Mouse (Mus musculus): ENCODE results near the gene Btbd17. TPM values are rescaled to one million over a fixed set of nuclear protein-coding genes. Genes with fewer than 3 reads are reported as not detected.

The Btbd17 gene
- not detected for total RNA-seq (2021)
- long read RNA-seq, experiment 1 = 0 reads
- long read RNA-seq, experiment 2 = 0 reads

DNA sequence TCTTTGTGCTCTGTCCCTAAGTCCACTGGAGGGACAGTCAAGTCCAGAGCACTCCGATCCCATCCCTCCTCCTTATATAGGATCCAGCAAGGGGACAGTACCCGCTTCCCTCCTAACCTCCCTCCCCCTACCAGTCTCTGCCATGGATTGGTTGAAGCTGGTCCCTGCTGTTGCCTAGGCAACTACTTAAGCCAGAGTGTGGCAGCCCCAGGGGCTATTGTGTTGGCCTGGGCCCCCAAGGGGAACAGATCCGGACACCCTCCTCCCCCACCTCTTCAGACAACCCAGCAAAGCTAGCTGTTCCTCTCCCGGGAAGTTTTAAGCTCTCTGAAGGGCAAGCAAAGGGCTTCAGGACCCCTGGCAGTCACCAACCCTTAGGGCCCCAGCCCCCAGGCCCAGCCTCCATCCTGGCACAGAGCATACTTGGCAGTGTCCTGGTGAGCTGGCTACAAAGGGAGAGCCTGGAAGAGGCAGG lies at the start of gene Btbd17:
Btbd17 (minus strand) TSS at position 98 of the 475 bp plus-strand sequence.
- DNase-seq (ENCODE audit: low spot score) = no peak

DNA sequence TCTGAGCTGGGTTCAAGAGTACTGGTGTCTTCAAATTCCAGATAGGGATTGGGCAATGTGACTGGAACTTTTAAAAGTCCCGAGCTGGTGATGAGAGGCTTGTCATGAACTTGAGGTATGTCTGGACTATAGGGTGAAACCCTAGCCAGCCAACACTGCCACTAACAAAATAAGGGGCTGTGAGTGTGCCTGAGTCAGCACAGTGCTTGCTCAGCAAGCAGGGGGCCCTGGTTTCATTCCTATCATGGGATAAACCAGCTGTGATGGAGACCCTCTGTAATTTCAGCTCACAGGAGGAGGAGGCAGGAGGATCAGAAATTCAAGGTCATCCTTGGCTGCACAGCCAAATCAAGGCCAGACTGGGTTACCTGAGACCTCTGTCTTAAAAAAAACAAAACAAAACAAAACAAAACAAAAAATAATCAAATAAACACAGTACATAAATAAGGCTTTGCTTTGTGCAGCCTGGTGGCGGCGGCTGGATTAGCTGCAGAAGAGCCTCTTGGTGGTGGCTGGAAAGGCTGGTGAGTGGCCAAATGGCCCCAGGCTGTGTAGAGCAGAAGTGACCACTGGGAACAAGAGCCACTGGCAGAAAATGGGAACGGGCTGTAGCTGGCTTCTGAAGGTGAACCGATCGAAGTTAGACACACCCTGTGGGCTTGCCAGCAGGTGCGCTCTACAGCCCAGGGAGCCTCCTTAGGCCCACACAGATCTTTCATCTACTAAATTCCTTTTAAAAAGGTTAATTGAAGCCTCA lies 48.9 kb upstream of the Btbd17 start:
- no peak for DNase-seq (ENCODE audit: low spot score)

DNA sequence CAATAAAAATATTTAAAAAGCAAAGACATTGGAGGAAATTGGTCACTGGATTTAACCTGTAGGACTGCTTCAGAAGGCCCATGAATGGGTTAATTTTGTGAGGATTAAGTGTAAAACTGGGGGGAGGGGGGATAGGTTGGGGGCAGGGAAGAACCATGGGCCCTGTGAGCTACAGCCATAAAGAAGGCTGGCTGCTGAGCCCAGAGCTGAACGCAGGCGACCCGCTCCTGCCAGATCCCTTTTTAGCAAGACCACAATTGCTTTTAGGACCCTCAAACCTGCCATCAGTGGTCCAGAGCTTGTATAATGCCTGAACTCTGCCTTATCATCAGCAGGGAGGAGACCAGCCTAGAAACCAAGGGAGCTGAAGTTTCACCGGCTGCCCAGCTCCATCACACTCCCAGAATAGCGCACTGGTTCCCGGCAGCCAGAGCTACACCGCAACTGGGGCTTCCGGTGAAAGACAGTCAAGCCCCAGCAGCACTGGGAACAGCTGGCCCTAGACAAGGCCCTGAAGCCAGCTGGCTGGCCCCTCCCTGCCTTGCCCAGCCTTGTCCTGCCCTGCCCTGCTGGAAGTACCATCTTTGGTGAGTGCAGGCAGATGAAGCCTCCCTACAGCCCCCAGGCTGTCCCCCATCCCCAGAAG lies 48.2 kb upstream of the Btbd17 start:
- DNase-seq (ENCODE audit: low spot score) = peak; percentile 83

DNA sequence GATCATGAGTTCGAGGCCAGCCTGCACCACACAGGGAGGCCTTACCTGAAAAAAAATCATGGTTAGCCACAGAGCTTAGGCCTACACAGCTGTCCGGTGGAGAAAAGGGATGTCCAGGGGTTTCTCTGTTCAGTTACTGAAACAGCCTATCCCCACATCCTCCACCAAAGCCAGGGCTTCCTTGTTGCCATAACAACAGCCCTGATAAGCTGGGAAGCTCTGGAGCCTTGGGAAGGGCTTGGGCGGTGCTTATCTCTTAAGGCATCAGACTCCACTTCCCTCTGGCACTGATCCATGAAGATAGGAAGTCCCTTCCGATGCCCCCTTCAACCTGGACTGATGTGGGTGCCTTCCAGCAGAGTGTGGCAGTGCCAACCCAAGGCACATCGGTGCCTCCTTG lies 37.4 kb upstream of the Btbd17 start:
- no peak for DNase-seq (ENCODE audit: low spot score)

DNA sequence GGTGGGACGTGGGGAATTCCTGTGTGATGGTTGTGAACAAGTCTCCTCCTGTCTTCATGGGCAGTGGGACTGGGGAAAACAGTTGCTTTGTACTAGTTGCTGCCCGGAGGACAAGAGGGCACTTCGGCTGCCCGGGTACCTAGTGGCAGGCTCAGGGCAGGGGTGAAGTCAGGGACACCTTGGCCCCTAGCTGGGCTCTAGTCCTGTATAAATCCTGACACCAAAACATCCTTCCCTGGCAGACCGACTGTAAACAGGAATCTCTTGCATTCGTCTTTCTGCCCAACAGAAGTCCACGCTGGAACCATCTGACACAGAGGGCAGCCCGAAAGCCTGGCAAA lies 34.7 kb upstream of the Btbd17 start:
- peak; percentile 36 for DNase-seq (ENCODE audit: low spot score)

DNA sequence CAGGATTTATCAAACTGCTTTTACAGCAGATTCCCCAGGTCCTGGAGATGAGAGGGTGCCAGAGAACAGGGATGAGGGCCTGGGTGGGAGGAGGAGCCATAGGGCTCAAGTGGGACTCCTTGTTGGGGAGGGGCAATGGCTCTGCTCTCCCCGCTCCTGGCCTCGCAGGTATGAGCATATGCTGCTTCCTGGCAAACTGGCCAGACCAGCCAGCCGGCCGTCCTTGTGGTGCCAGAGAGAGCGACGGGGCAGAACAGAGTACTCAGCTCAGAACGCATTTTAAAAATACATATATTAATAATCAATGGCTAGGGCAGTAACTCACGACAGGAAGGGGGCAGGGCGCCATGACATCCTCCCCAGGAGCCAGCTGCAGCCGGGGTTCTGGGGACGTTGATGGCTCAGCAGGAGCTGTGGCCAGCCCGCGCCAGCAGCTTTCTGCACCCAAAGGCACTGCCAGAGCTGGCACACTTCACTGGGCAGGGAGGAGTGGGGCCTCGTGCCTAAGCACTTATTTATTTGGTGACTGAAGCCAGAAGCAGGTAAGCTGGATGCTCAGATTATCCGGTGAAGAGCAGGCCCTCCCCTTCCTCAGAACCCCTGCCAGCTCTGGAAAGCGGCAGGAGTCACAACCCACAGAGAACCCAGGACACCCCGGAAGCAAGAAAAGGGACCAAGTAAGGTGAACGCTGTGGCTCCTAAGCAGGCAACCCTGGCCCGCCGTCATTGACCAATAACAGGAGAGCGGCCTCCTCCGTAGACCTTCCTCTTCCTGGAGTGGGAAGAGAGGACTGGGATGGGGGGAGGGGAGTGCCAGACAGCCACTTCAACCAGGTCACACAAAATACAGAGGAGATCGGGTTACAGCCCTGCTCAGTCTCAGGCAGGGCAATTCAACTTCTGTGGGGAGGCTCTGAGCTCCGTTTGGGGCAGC lies 34.0 kb upstream of the Btbd17 start:
- DNase-seq (ENCODE audit: low spot score) = peak; percentile 77

DNA sequence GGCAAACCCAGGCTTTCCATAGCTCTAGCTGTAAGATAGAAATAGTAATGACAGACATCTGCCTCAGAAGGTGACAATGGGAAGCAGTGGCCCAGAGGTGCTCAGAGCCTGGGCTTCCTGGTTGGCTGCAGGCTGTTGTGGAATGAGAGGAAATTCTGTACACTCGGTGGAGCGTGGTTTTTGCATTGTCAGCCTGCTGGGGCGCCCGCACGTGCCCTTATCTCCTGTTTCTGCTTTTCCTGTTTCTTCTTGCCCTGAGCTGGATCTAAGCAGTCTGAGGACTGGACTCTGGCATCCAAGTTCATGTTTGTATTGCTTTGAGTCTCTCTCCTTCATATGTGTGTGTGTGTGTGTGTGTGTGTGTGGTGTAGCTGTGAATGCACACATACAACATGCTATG lies 30.9 kb upstream of the Btbd17 start:
- DNase-seq (ENCODE audit: low spot score) = no peak

DNA sequence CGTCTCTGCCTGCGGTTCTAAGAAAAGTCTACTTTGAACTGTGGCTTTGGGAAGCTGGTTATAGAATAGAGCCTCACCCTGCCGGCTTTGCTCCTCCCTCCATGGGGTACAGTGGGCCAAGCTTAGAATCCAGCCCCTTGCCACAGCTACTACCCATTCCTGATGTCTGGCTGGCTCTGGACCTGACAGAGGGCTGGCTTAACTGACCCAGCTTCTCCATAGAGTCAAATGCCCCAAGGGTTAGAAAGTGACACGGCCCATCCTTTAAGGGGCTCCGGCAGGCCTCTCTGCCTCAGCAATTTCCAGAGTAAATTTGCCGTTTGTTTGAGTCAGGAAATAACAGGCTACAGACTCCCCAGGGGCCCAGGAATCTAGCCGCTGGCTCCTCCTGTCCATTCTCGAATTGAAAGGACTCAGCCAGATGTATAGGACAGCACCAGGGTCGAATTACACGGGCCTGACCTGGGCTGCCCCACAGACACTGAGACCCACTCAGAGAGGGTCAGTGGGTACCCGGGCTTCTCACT lies 27.5 kb upstream of the Btbd17 start:
- DNase-seq (ENCODE audit: low spot score) = no peak

DNA sequence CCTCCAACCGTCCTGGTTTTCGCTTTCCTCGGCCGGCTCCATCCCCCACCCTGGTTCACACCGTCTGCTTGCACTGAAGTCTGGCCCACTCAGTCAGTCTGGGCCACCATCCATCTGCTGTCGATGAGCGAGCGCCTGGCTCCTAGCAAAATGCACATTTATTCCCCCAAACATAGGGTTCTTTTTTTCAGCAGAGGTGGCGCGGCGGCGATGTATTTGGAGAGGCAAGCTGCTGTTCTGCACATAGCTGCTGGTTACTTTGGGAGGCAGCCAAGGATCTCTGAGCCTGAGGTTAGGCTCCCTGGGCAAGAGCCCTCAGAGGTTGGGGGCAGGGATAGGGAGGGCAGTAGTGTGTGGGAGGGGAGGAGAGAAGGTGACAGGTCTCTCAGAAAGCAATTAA lies 27.0 kb upstream of the Btbd17 start:
- peak; percentile 66 for DNase-seq (ENCODE audit: low spot score)

DNA sequence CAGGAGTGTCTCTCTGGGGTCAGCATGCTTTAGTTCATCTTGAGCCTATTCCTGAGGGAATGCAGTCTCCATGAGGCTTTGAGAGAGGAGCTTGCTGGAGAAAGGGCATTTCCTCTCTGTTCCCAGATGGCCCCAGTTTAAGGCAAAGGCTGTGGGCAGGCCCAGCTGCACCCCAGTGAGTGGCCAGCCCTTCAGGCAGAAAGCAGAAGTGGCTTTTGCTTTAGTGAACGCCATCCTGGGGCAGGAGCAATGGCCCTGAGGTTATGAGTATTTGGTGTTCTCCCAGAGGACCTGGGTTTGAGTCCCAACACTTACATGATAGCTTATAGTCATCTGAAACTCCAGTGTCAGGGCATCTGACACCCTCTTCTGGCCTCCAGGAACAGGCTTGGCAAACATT lies 25.6 kb upstream of the Btbd17 start:
- DNase-seq (ENCODE audit: low spot score) = no peak

DNA sequence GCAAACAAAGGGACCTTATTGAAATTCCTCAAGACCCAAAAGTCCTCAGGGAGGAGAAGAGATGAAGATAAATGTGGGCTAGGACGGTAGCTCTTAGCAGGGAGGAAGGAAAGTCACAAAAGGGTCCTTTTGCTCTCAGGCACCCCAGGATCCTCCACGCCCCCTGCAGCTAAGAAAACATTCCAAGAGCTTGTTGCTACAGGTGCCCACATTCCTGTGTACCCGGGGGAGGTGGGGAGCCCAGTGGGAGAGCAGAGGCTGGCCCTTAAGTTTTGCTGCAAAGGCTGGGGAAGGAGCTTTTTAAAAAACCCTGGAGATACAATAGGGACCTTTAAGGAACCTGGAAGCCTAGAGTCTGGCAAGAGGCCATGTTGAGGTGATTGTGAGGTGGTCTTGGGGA lies 24.7 kb upstream of the Btbd17 start:
- DNase-seq (ENCODE audit: low spot score) = no peak

DNA sequence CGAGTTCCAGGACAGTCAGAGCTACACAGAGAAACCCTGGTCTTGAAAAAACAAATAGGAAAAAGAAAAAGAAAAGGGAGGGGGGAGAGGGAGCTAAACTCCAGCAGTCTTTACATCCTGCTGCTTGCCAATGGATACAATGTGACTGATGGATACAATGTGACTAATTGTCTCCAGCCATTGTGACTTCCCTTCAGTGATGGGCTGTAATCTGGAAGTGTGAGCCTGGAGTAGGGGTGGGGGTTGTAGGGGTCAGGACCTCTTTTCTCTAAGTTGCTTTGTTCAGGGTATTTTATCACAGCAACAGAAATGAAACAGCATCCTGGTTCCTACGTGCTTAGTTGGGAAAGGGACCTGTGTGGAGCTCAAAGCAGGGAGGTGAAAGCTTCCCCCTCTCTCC lies 23.4 kb upstream of the Btbd17 start:
- DNase-seq (ENCODE audit: low spot score) = no peak

DNA sequence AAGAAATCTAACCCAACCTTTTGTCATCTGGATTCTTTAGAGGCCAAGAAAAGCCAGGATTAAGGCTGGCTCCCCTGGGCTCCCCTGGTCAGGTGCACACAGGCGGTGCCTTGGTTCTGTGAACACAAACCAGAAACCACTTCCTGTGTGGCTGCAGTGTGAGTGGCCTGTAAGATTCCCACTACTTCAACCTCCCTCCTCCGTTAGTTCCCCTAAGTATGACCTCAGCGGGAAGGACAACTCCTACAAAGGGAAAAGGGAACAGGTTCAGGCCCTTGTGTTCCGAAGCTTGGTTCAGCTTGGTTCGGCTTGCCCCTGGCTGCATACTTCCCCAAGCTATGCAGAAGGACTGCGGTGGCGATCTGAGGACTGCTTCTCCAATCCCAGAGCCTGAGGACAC lies 22.4 kb upstream of the Btbd17 start:
- DNase-seq (ENCODE audit: low spot score) = no peak

DNA sequence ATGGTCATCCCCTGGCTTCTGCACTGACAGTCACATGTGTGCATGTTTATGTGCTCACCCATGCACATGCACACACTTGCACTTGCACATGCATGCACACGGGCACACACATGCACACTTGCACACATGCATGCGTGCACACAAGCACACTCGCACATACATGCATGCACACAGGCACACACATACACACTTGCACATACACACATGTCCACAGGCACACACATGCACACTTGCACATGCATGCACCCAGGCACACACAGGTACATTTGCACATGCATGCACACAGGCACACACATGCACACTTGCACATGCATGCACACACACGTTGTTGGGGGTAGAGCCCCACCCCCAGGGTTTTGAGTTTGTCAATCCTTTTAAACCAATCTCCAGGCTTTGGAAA lies 21.2 kb upstream of the Btbd17 start:
- DNase-seq (ENCODE audit: low spot score) = no peak

DNA sequence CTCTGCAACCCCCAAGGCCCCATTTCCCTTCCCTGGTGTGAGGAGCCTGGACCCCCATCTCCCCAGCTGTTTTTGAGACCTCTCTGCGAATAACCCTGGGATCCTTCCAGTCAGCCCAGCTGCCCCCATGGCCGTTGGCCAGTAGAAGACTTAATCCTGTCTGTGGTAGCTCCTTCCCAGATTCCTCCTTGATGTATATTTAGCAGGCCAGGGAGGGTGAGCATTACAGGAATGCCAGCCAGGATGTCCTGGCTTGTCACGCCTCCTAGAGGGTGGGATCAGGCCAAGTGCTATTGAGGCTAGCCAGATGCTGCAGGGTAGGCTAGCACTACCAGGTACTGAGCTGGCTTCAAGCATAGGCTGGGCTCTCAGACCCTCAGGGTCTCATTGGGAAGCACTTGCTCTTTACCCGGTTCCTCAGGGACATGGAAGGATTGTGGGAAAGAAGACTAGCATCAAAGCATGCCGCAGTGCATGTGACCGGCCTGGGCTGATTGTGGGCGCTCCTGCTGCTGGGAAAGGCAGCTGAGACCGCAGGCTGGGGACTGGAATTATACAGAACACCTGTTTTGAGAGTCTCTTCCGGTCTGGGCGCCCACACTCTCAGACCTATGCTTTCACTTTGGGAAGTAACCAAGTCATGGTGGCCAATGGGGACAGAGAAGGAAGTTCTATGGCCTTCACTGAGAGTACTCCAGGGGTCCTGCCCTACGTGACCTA lies 19.3 kb upstream of the Btbd17 start:
- peak; percentile 40 for DNase-seq (ENCODE audit: low spot score)

DNA sequence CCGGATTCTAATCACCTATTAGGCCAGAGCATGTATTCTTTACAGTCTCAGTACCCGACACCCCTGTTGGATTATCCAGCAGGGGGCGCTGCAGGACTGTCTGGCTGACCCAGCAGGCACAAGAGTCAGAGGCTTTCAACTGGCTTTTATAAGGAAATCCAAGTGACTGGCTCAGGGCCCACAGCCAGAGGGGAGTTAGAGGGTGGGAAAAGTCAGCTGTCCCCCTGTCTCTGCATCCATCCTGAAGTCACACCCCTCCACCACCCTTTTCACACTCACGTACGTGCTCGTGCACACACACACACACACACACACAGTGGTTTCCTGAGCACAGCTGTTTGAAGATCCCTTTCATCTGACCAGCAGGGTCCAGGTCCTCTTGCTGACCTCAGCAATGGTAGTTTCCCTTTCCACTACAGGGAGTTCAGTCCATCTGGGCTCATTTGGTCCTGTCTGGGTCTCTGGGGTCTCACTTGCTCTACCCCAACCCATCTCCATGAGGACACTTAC lies 17.0 kb upstream of the Btbd17 start:
- peak; percentile 89 for DNase-seq (ENCODE audit: low spot score)

DNA sequence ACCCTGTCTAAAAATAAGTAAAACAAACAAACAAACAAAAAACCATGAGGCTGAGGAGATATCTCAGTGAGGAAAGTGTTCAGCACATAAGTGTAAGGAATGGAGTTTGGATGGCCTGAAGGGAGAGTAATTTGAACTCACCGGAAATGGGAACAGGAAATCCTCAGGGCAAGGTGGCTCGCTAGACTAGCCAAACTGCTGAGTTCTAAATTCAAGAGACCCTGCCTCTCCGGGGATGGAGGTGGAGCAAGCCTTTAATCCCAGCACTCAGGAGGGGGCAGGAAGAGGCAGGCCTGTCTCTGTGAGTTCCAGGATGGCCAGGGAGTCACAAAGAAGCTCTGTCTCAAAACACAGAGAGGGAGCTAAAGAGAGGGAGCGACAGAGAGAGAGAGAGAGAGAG lies 14.6 kb upstream of the Btbd17 start:
- DNase-seq (ENCODE audit: low spot score) = no peak

DNA sequence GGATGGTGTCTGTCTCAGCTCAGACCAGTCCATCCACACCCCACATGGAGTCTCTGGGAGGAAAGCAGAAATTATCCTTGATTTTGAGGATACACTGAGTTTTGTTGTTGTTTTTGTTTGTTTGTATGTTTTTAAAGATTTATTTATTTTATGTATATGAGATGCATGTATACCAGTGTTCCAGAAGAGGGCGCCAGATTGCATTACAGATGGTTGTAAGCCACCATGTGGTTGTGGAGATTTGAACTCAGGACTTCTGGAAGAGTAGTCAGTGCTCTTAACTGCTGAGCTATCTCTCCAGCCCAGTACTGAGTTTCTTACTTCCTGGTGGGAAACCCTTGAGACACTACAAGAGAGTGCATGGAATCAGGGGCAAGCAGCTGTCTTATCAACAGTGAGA lies 13.6 kb upstream of the Btbd17 start:
- no peak for DNase-seq (ENCODE audit: low spot score)

DNA sequence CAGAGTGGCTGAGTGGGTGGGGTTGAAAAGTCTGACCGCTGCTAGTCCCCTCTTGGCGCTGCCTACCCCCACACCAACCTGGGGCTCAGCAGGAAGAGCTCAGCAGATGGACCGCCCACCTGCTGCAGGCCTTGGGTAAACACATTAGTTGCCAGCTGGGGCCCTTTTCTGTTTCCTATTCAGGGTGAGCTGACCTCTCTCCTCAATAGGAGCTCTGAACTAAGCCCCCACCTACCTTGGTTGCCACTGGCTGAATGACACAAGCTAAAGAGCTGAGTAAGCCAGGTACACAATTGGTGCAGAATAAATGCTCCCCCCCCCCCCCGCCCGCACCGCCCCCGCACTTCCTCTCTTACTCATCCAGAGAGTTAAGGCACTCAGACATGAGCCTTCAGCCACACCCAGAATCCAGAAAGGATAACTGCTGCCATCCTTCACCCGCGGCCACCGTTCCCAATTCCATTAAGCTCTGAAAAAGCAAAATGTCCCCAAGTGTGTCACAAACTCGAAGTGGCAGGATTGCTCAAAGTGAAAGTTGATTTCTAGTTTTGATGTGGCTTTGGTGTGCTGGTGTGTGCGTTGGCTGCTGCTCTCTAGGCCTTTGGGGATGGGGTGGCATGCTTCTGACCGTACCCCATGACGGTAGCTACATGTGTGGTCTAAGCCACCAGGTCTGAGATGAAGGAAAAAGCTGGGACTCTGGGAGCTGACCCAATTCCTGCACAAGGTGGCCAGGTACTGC lies 12.1 kb upstream of the Btbd17 start:
- no peak for DNase-seq (ENCODE audit: low spot score)

DNA sequence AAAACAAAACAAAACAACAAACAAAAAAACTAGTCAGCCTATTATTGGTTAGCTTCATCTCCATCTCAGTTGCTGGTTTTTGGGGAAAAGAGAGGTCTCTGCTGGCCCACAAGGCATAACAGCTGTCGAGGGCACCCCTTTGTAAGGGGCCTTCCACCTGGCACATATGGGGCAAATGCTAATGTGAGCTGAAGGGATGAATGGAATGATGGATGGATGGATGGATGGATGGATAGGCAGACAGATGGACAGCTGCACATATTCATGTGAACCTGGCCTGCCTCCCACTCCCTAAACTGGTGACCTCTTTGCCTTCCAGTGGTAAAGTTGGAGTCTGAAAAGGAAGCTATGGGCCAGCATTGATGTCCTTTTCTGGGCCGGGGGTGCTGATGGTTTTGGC lies 11.3 kb upstream of the Btbd17 start:
- no peak for DNase-seq (ENCODE audit: low spot score)

Measured in gastrocnemius, adult 18-20 months (tissue).